In genomic region chr4:150615251-150616028, GRCm38 (mm10) we compare ENCODE assay signal across 14 mouse cellular contexts. TPM values are rescaled to one million over a fixed set of nuclear protein-coding genes. Genes with fewer than 3 reads are reported as not detected.
DNase-seq lines count a peak whose midpoint lies in the region; ATAC-seq lines count a peak whose summit lies in the region.
"Had no signal": no experiment of that assay in that cellular context is flagged by ENCODE, and none has a peak within 500 bp of the region (broad histone marks: within the 10 kb centered on the region; RNA-seq: fewer than 3 reads in every experiment).

No protein-coding gene starts in this region.

- H3K4me2 ChIP-seq in hindbrain, embryonic 12.5 days (replicated peaks) = no peak overlapping the region
- H3K4me2 ChIP-seq in hindbrain, embryonic 14.5 days (replicated peaks) = no peak overlapping the region
- H3K4me2 ChIP-seq in midbrain, embryonic 13.5 days (replicated peaks) = no peak overlapping the region
- no peak overlapping the region for H3K4me2 ChIP-seq in midbrain, embryonic 11.5 days
- H3K4me2 ChIP-seq: forebrain, embryonic 15.5 days; heart, embryonic 12.5 days; midbrain, embryonic 12.5 days had no signal

- DNase-seq in hindbrain, embryonic 14.5 days (ENCODE audit: low spot score) = no peak
- no peak for DNase-seq in midbrain, embryonic 11.5 days (ENCODE audit: low spot score, missing footprints)
- peak; percentile 49 for DNase-seq in thymus, postnatal 14 days
- DNase-seq in ovary, postnatal 10 days (ENCODE audit: low spot score) = no peak

- 94% methylated on average over 12 of the region's 12 CpGs for WGBS in hindbrain, embryonic 12.5 days
- WGBS in hindbrain, embryonic 14.5 days = 97% methylated on average over 12 of the region's 12 CpGs
- 93% methylated on average over 12 of the region's 12 CpGs for WGBS in midbrain, embryonic 13.5 days
- 88% methylated on average over 12 of the region's 12 CpGs for WGBS in midbrain, embryonic 11.5 days

- H3K36me3 ChIP-seq in hindbrain, embryonic 12.5 days = peaks cover 87% of the 10 kb centered on the region
- H3K36me3 ChIP-seq in hindbrain, embryonic 14.5 days (replicated peaks; ENCODE audit: control insufficient read depth, insufficient read depth) = peaks cover 93% of the 10 kb centered on the region
- H3K36me3 ChIP-seq in midbrain, embryonic 13.5 days = peaks cover 93% of the 10 kb centered on the region
- H3K36me3 ChIP-seq in midbrain, embryonic 11.5 days (ENCODE audit: control insufficient read depth, insufficient read depth, low read length) = peaks cover 42% of the 10 kb centered on the region

- no peak overlapping the region for H3K4me3 ChIP-seq in hindbrain, embryonic 12.5 days
- H3K4me3 ChIP-seq in hindbrain, embryonic 14.5 days (replicated peaks; ENCODE audit: low read length) = no peak overlapping the region
- H3K4me3 ChIP-seq in midbrain, embryonic 13.5 days (replicated peaks) = no peak overlapping the region
- no peak overlapping the region for H3K4me3 ChIP-seq in midbrain, embryonic 11.5 days (ENCODE audit: low read depth, low read length)
- H3K4me3 ChIP-seq: forebrain, embryonic 15.5 days; heart, embryonic 12.5 days; midbrain, embryonic 12.5 days had no signal

- no peak overlapping the region for H3K9ac ChIP-seq in hindbrain, embryonic 12.5 days
- H3K9ac ChIP-seq in hindbrain, embryonic 14.5 days = no peak overlapping the region
- H3K9ac ChIP-seq in midbrain, embryonic 13.5 days (replicated peaks) = no peak overlapping the region; the same call in 1 of the 2 replicates
- no peak overlapping the region for H3K9ac ChIP-seq in midbrain, embryonic 11.5 days (ENCODE audit: low read length)
- H3K9ac ChIP-seq: forebrain, embryonic 15.5 days; heart, embryonic 12.5 days; midbrain, embryonic 12.5 days had no signal

- H3K27ac ChIP-seq in hindbrain, embryonic 12.5 days = peak overlapping the region; percentile 44; the same call in 1 of the 2 replicates
- no peak overlapping the region for H3K27ac ChIP-seq in hindbrain, embryonic 14.5 days
- peak overlapping the region; percentile 35; the same call in 1 of the 2 replicates for H3K27ac ChIP-seq in midbrain, embryonic 13.5 days
- no peak overlapping the region for H3K27ac ChIP-seq in midbrain, embryonic 11.5 days (ENCODE audit: low read depth, low read length)
- H3K27ac ChIP-seq: forebrain, embryonic 15.5 days had no signal

- no peak for ATAC-seq in hindbrain, embryonic 12.5 days (ENCODE audit: low FRiP score)
- ATAC-seq in hindbrain, embryonic 14.5 days (ENCODE audit: low FRiP score) = no peak
- ATAC-seq in midbrain, embryonic 13.5 days = no peak
- ATAC-seq in midbrain, embryonic 11.5 days (ENCODE audit: low FRiP score) = no peak
- peak; percentile 37 for ATAC-seq in inflammation-experienced regulatory T-cells, adult 6 months
- ATAC-seq in monocyte, adult 5-6 weeks (replicated peaks; ENCODE audit: insufficient number of reproducible peaks, low FRiP score, low TSS enrichment, poor library complexity, severe bottlenecking) = no peak
- ATAC-seq: activated CD4-positive, CD25-positive, alpha-beta regulatory T cell, adult 4 months had no signal

- H3K4me1 ChIP-seq in hindbrain, embryonic 12.5 days = no peaks in the 10 kb centered on the region
- H3K4me1 ChIP-seq in hindbrain, embryonic 14.5 days (replicated peaks; ENCODE audit: control insufficient read depth, insufficient read depth, low read length) = no peaks in the 10 kb centered on the region
- no peaks in the 10 kb centered on the region for H3K4me1 ChIP-seq in midbrain, embryonic 13.5 days (replicated peaks)
- H3K4me1 ChIP-seq in midbrain, embryonic 11.5 days (ENCODE audit: control insufficient read depth, insufficient read depth, low read length) = no peaks in the 10 kb centered on the region; the same call in 1 of the 2 replicates
- H3K4me1 ChIP-seq: forebrain, embryonic 15.5 days; midbrain, embryonic 12.5 days had no signal

- no peaks in the 10 kb centered on the region for H3K27me3 ChIP-seq in hindbrain, embryonic 12.5 days
- H3K27me3 ChIP-seq in hindbrain, embryonic 14.5 days (ENCODE audit: control insufficient read depth, insufficient read depth, low read length) = no peaks in the 10 kb centered on the region
- H3K27me3 ChIP-seq in midbrain, embryonic 13.5 days = no peaks in the 10 kb centered on the region
- H3K27me3 ChIP-seq in midbrain, embryonic 11.5 days (ENCODE audit: control insufficient read depth, insufficient read depth, low read length) = no peaks in the 10 kb centered on the region
- H3K27me3 ChIP-seq: forebrain, embryonic 15.5 days; heart, embryonic 12.5 days; midbrain, embryonic 12.5 days had no signal

- H3K9me3 ChIP-seq in hindbrain, embryonic 12.5 days (replicated peaks) = no peaks in the 10 kb centered on the region
- no peaks in the 10 kb centered on the region for H3K9me3 ChIP-seq in hindbrain, embryonic 14.5 days (ENCODE audit: control insufficient read depth, low read length)
- no peaks in the 10 kb centered on the region for H3K9me3 ChIP-seq in midbrain, embryonic 13.5 days
- H3K9me3 ChIP-seq in midbrain, embryonic 11.5 days (ENCODE audit: control insufficient read depth, low read length) = no peaks in the 10 kb centered on the region
- H3K9me3 ChIP-seq: forebrain, embryonic 15.5 days; heart, embryonic 12.5 days; midbrain, embryonic 12.5 days had no signal

RNA-seq across cellular contexts. Expression of gene Slc45a1, which starts 36.5 kb away (rescaled TPM):
- polyA plus RNA-seq in hindbrain, embryonic 12.5 days (2016; fragmentation: Nextera tagmentation; extraction: Ambion mirVana) = 12.4 and 14.1 TPM in 2 replicates
- polyA plus RNA-seq in hindbrain, embryonic 14.5 days (2014; fragmentation: Nextera tagmentation; extraction: Ambion mirVana) = 35.9 and 37.9 TPM in 2 replicates
- polyA plus RNA-seq in midbrain, embryonic 13.5 days (2015; fragmentation: Nextera tagmentation; extraction: Ambion mirVana) = 18.1 and 20.7 TPM in 2 replicates
- polyA plus RNA-seq in midbrain, embryonic 11.5 days (2014; fragmentation: Nextera tagmentation; extraction: Ambion mirVana) = 4.4 and 4.7 TPM in 2 replicates
- polyA plus RNA-seq in inflammation-experienced regulatory T-cells, adult 6 months (2017; shearing (Covaris generic)) = under 1 TPM in 1 of 3 experiments, not detected in 2; 0.15 TPM
- not detected in 3 replicates for total RNA-seq in monocyte, adult 5-6 weeks (2017)
- total RNA-seq: gastrocnemius, postnatal 10 days; liver, adult 2 months had no signal
- polyA plus RNA-seq: heart, embryonic 12.5 days; liver, adult 2 months had no signal

Comparison
In these comparisons a context has a peak if more than half of its experiments do, and no peak if none do; other contexts are left out.
1. H3K27ac ChIP-seq: peak in hindbrain, embryonic 12.5 days (single experiment) and midbrain, embryonic 13.5 days (single experiment); none in hindbrain, embryonic 14.5 days (single experiment) and midbrain, embryonic 11.5 days (single experiment).